Mouse (Mus musculus) hindbrain, postnatal 0 days (tissue): ENCODE measurements around the gene Herc3. TPM values are rescaled to one million over a fixed set of nuclear protein-coding genes. Genes with fewer than 3 reads are reported as not detected.

Source experiments
- ATAC-seq: fragments of 200-750 bp; cut with Nextera tagmentation; 2 replicates; pipeline ENCODE4 v1.8.0; 2017; ENCODE audit warnings: mild to moderate bottlenecking, moderate TSS enrichment, moderate library complexity
- DNase-seq: peaks from one replicate; pipeline ENCODE4 v3.0.0-alpha.2; 2015; ENCODE audit warnings: low spot score
- H3K27ac ChIP-seq: fragments of 300-500 bp; sonication (generic); 2 replicates; pipeline ENCODE4 v1.5.1; 2014; ENCODE audit warnings: mild to moderate bottlenecking
- H3K27me3 ChIP-seq: fragments of 300-500 bp; sonication (generic); 2 replicates; pipeline ENCODE4 v1.6.1; 2014; ENCODE audit warnings: low read length, mixed read lengths; ENCODE audit not compliant: insufficient read depth
- H3K36me3 ChIP-seq: fragments of 300-500 bp; sonication (generic); 2 replicates; pipeline ENCODE4 v1.6.1; 2014; ENCODE audit warnings: low read length, mixed read lengths; ENCODE audit not compliant: insufficient read depth
- H3K4me1 ChIP-seq: fragments of 300-500 bp; sonication (generic); 2 replicates; pipeline ENCODE4 v1.6.1; 2014; ENCODE audit warnings: antibody characterized with exemption, low read length, mixed read lengths; ENCODE audit not compliant: insufficient read depth
- H3K4me2 ChIP-seq: fragments of 300-500 bp; sonication (generic); 2 replicates; pipeline ENCODE4 v1.6.1; 2014; ENCODE audit warnings: low read depth, mild to moderate bottlenecking, low read length, moderate library complexity, mixed read lengths
- H3K4me3 ChIP-seq: fragments of 300-500 bp; sonication (generic); 2 replicates; pipeline ENCODE4 v1.5.1; 2014; ENCODE audit warnings: low read length
- H3K9ac ChIP-seq: fragments of 300-500 bp; sonication (generic); replicated peaks from 2 replicates; pipeline ENCODE4 v1.6.1; 2014; ENCODE audit warnings: mild to moderate bottlenecking, low read length, moderate library complexity, mixed read lengths
- H3K9me3 ChIP-seq: fragments of 300-500 bp; sonication (generic); 2 replicates; pipeline ENCODE4 v1.6.1; 2016; ENCODE audit warnings: low read length, mixed read lengths
- CTCF ChIP-seq: IDR thresholded peaks from 2 replicates; pipeline ENCODE4 v1.5.1; 2016; ENCODE audit warnings: antibody characterized with exemption, control low read depth, low read depth
- WGBS: fragments of 180-500 bp; shearing (Covaris S2); extraction: QIAGEN DNeasy Blood & Tissue Kit; methylation state at CpG from one replicate; pipeline ENCODE4 v1.1.7; 2014; 5-methylcytosine and 5-hydroxymethylcytosine counted together
- polyA plus RNA-seq: library from polyadenylated mRNA; unstranded; fragments of >200 nt; fragmentation: Nextera tagmentation; extraction: Ambion mirVana; gene quantifications from 2 replicates; pipeline ENCODE4 v1.2.1, GENCODE M21; 2015
- total RNA-seq: library from RNA; depleted of rRNA; stranded (reverse); fragments of >200 nt; gene quantifications from 2 replicates; pipeline ENCODE4 v1.2.3, GENCODE M21; 2014

The Herc3 gene
- total and polyA plus RNA-seq, 2 experiments from 2014 or later, result 35.1 to 140 TPM

DNA sequence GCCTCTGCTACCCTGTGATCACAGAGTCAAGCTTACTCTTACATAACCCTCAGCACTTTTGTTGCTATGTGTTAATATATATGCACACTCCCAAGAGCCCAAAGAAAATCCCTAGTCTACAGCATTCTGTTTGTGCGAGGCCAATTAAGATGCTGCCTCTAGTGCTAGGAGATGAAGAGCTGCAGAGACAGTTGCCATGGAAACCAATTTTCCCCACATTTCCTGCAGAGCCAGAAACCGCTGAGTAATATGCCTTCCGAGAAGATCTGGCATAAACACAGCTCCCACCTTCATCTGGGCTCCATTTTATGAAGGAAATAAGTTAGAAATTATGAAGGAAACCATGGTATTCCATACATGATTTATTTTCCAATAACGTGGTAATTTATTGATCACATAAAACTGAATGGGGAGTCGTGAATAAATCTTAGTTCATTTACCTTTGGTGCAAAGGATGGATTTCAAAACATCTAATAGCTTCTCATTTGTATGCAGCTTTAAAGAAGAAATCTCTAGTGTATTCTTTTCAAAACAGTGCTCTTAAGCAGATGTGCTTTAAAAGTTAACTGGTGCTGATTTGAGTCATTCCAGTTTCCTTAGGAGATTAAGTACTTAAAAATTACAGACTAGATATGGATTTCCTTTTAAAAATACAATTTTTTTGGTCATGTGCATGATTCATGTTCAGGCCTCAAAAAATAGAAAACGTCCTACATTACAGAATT lies 102.1 kb downstream of the Herc3 start:
- Histone ChIP-seq H3K9ac (no peak overlapping the region), H3K27me3 (no peaks in the 10 kb centered on the region), H3K36me3 (no peaks in the 10 kb centered on the region; the same call in 1 of the 2 replicates), H3K4me3 (no peak overlapping the region), H3K27ac (peak overlapping the region; percentile 74), H3K9me3 (no peaks in the 10 kb centered on the region), H3K4me2 (peak overlapping the region; percentile 27; the same call in 1 of the 2 replicates), H3K4me1 (peaks cover 8% of the 10 kb centered on the region; the same call in 1 of the 2 replicates)
- peak; percentile 92 for ATAC-seq
- WGBS, result 25% methylated on average over 6 of the region's 6 CpGs
- peak; percentile 43; the same call in 1 of the 2 replicates for TF ChIP-seq CTCF
- DNase-seq, result peak; percentile 95

DNA sequence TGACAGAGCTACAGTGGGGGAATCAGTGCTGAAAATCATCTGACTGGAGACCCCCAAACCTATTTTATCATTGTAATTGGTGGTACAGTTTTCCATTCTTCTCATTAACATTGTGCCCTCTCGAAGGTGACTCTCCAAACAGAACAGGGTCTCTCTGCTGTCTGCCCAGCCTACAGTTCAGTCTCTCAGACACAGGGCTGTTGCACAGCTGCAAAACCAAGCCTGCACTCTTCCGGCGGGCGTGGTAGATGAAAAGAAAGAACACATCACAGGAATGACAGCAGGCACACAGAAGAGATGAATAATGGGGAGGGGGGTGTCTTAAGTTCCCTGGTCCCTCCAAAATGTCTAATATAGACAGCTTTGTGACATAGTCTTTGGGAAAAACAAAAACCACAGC lies 102.9 kb downstream of the Herc3 start:
- Histone ChIP-seq H3K9ac (no peak overlapping the region), H3K9me3 (no peaks in the 10 kb centered on the region), H3K4me3 (no peak overlapping the region), H3K27ac (peak overlapping the region; percentile 42; the same call in 1 of the 2 replicates), H3K36me3 (no peaks in the 10 kb centered on the region; the same call in 1 of the 2 replicates), H3K27me3 (no peaks in the 10 kb centered on the region), H3K4me1 (peaks cover 8% of the 10 kb centered on the region; the same call in 1 of the 2 replicates), H3K4me2 (no peak overlapping the region)
- 26% methylated on average over 4 of the region's 4 CpGs for WGBS
- no peak for ATAC-seq
- DNase-seq, result no peak
- TF ChIP-seq CTCF, result no peak

DNA sequence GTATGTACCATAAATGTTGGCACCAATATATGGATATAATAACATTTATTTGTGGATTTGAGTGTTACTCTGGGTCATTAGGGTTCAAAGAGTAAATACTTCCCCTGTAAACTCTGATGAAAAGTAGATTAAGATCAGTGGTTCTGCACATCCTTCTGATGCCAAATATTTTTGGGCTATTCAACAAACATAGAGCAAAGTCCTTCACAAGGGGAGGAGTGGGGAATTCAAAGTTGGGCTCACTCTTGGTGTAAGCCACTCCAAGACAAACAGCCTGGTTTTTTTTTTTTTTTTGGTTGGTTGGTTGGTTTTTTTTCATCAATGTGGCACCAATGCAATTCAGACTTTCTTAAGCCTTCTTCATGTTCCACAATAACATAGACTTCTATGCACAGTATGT lies 106.5 kb downstream of the Herc3 start:
- TF ChIP-seq CTCF, result no peak
- Histone ChIP-seq H3K27me3 (no peaks in the 10 kb centered on the region), H3K9ac (no peak overlapping the region), H3K9me3 (no peaks in the 10 kb centered on the region), H3K4me2 (no peak overlapping the region), H3K27ac (no peak overlapping the region), H3K4me3 (no peak overlapping the region), H3K4me1 (peaks cover 5% of the 10 kb centered on the region; the same call in 1 of the 2 replicates), H3K36me3 (no peaks in the 10 kb centered on the region; the same call in 1 of the 2 replicates)
- no peak for DNase-seq
- ATAC-seq, result no peak

DNA sequence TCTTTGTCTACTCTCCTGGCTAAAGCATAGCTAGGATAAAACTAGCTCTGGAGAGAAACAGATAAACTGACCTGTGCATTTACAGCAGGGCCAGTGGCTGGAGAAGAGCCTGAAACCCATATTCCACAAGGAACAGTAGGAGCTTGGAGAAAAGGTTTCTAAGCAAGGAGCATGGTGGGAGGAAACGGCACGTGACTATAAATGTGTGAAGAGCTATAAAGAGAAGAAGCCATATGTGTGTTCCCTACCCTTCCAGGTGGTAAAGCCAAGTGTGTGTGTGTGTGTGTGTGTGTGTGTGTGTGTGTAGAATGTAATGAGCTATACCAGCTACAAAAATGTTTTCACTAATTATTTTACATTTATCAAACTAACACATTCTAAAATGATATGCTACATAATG lies 111.0 kb downstream of the Herc3 start:
- no peak for DNase-seq
- Histone ChIP-seq H3K9me3 (no peaks in the 10 kb centered on the region), H3K4me3 (no peak overlapping the region), H3K4me2 (no peak overlapping the region), H3K4me1 (no peaks in the 10 kb centered on the region), H3K9ac (no peak overlapping the region), H3K36me3 (peaks cover 8% of the 10 kb centered on the region; the same call in 1 of the 2 replicates), H3K27me3 (no peaks in the 10 kb centered on the region), H3K27ac (no peak overlapping the region)
- 92% methylated on average over 2 of the region's 2 CpGs for WGBS
- no peak for TF ChIP-seq CTCF
- no peak for ATAC-seq

DNA sequence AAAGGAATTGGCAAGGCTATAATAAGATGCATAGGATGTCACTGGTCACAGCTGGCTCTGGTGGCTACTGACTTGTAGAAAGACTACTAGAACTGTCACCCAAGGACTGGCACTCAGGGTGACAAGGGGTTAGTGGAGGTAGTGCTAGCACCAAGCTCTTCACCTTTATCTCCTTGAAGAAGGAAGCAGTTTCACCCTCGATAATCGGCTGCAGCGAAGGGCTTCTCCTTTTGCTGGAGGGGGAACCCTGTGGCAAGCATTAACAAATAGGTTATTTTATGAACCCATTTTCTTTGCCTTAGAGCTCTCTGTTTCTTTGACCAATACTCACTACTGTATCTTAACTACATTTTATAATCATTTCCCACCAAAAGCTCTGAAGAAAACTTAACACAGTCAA lies 112.7 kb downstream of the Herc3 start:
- ATAC-seq (no peak), DNase-seq (no peak)
- WGBS, result 93% methylated on average over 3 of the region's 3 CpGs
- Histone ChIP-seq H3K4me1 (no peaks in the 10 kb centered on the region), H3K4me3 (no peak overlapping the region), H3K27me3 (no peaks in the 10 kb centered on the region), H3K36me3 (peaks cover 8% of the 10 kb centered on the region; the same call in 1 of the 2 replicates), H3K9me3 (no peaks in the 10 kb centered on the region), H3K27ac (no peak overlapping the region), H3K4me2 (no peak overlapping the region), H3K9ac (no peak overlapping the region)
- no peak for TF ChIP-seq CTCF

DNA sequence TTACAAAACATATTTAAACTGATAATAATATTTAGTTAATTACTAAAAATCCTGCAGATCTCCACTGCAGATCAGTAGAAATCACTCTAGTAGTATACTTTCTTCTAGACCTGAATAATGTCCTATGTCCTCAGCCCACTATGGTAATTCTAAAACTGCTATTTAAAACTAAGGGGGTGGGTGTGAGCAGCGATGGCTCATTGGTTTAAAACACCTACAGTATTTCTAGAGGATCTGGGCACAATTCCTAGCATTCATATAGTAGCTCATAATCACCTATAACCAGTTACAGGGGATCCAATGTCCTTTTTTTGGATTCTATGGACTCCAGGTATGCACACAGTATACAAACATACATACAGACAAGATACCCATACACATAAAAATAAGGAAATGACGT lies 115.0 kb downstream of the Herc3 start:
- ATAC-seq (no peak), DNase-seq (no peak)
- Histone ChIP-seq H3K4me1 (no peaks in the 10 kb centered on the region), H3K9me3 (no peaks in the 10 kb centered on the region), H3K9ac (no peak overlapping the region), H3K4me3 (no peak overlapping the region), H3K36me3 (peaks cover 8% of the 10 kb centered on the region; the same call in 1 of the 2 replicates), H3K27ac (no peak overlapping the region), H3K27me3 (no peaks in the 10 kb centered on the region), H3K4me2 (no peak overlapping the region)
- 66% methylated on average over 2 of the region's 2 CpGs for WGBS
- no peak for TF ChIP-seq CTCF

DNA sequence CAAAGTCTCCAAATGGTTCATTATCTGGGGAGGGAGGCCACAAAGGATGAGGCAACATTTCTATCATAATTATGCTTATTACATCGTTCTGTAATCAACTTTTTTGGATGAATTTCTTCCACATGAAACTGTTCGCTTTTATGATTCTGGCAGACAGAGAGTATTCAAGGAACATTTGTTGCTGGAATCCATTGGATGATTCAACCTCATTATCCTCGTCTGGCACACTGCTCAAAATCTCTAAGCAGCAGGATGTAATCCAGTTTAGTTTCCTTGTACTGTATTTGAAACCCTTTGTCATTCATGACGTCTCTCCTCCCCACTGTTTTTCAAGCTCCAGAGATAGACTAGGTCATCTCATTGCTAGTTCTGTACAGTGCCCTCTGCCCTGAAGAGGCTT lies 115.6 kb downstream of the Herc3 start:
- no peak overlapping the region for H3K9ac ChIP-seq
- H3K4me3 ChIP-seq, result no peak overlapping the region
- H3K27ac ChIP-seq, result no peak overlapping the region
- TF ChIP-seq CTCF, result no peak
- H3K4me1 ChIP-seq, result no peaks in the 10 kb centered on the region
- peaks cover 13% of the 10 kb centered on the region; the same call in 1 of the 2 replicates for H3K36me3 ChIP-seq
- DNase-seq (no peak), ATAC-seq (no peak)
- H3K9me3 ChIP-seq, result no peaks in the 10 kb centered on the region
- H3K27me3 ChIP-seq, result no peaks in the 10 kb centered on the region
- no peak overlapping the region for H3K4me2 ChIP-seq
- WGBS, result 69% methylated on average over 4 of the region's 4 CpGs
